Mouse (Mus musculus) layer of hippocampus, adult 2 months (tissue): ENCODE results near the gene Ano7. TPM values are rescaled to one million over a fixed set of nuclear protein-coding genes. Genes with fewer than 3 reads are reported as not detected.
A peak's percentile ranks its signal among the peaks of the same experiment; 100 is the strongest.
"Not testable (repeated sequence)": the region's sequence is repeated elsewhere in the genome, so short reads cannot be mapped to it uniquely, and the experiment has no call there.

Experiments
- DNase-seq, 2 experiments: peaks; one replicate each; pipeline ENCODE4 v3.0.0; 2022; ENCODE audit warnings: low spot score in 2 of 2
- H3K27ac ChIP-seq: fragments of 200-600 bp; 2 replicates; pipeline ENCODE4 v1.8.1; 2022
- H3K4me3 ChIP-seq: fragments of 200-600 bp; 2 replicates; pipeline ENCODE4 v1.8.1; 2022; ENCODE audit warnings: mild to moderate bottlenecking
- CTCF ChIP-seq: fragments of 200-600 bp; conservative IDR thresholded peaks from 2 replicates; pipeline ENCODE4 v1.8.1; 2022; ENCODE audit warnings: antibody characterized with exemption, mild to moderate bottlenecking, moderate library complexity
- microRNA-seq, 2 experiments: library from miRNA; unstranded; fragments of <30 nt; microRNA quantifications; one replicate each; pipeline ENCODE4 v1.2.0; 2021
- total RNA-seq, 2 experiments: library from RNA; stranded (reverse); gene quantifications; 2 replicates each; pipeline ENCODE4 v1.2.3; 2021

Gene Ano7
- total RNA-seq, 2 experiments from 2014 or later: not detected

- H3K27ac ChIP-seq: no peak overlapping the region
- H3K4me3 ChIP-seq: no peak overlapping the region
- no peak for DNase-seq
- no peak for TF ChIP-seq CTCF
Measured at GRCm38 (mm10) chr1:93388906-93389305, 15.2 kb downstream of the Ano7 start.

GRCm38 (mm10) chr1:93401191-93402052 is 27.7 kb downstream of the Ano7 start:
- no peak for DNase-seq
- no peak overlapping the region for H3K27ac ChIP-seq
- TF ChIP-seq CTCF: no peak
- H3K4me3 ChIP-seq: peak overlapping the region; percentile 9; the same call in 1 of the 2 replicates

- DNase-seq: no peak
- no peak overlapping the region for H3K4me3 ChIP-seq
- TF ChIP-seq CTCF: no peak
- no peak overlapping the region for H3K27ac ChIP-seq
Measured at GRCm38 (mm10) chr1:93403403-93403802, 29.7 kb downstream of the Ano7 start.

- Histone ChIP-seq H3K4me3 (no peak overlapping the region), H3K27ac (no peak overlapping the region)
- TF ChIP-seq CTCF: no peak
- no peak for DNase-seq
Measured at GRCm38 (mm10) chr1:93432087-93432486, 58.4 kb downstream of the Ano7 start.

- DNase-seq: no peak
- no peak for TF ChIP-seq CTCF
- no peak overlapping the region for H3K4me3 ChIP-seq
- no peak overlapping the region for H3K27ac ChIP-seq
Measured at GRCm38 (mm10) chr1:93439321-93439720, 65.6 kb downstream of the Ano7 start.

- peak; percentile 40 to 49 for DNase-seq
- no peak; the same call in 1 of the 2 replicates for TF ChIP-seq CTCF
- peak overlapping the region; percentile 92 for H3K4me3 ChIP-seq
- H3K27ac ChIP-seq: peak overlapping the region; percentile 87
Measured at GRCm38 (mm10) chr1:93444405-93445110, 70.8 kb downstream of the Ano7 start.

- no peak for TF ChIP-seq CTCF
- H3K27ac ChIP-seq: peak overlapping the region; percentile 87
- peak; percentile 21 to 56 for DNase-seq
- peak overlapping the region; percentile 92 for H3K4me3 ChIP-seq
Measured at GRCm38 (mm10) chr1:93445111-93445821, 71.5 kb downstream of the Ano7 start.

GRCm38 (mm10) chr1:93445822-93446162 is 72.1 kb downstream of the Ano7 start:
- peak; percentile 24; the same call in 1 of the 2 replicates for TF ChIP-seq CTCF
- DNase-seq: no peak
- Histone ChIP-seq H3K27ac (peak overlapping the region; percentile 87), H3K4me3 (peak overlapping the region; percentile 92)

- peak; percentile 55 for TF ChIP-seq CTCF
- not testable (repeated sequence) for DNase-seq, H3K27ac ChIP-seq, H3K4me3 ChIP-seq
Measured at GRCm38 (mm10) chr1:93450118-93450517, 76.4 kb downstream of the Ano7 start.

GRCm38 (mm10) chr1:93453721-93454255 is 80.1 kb downstream of the Ano7 start:
- TF ChIP-seq CTCF: no peak
- no peak overlapping the region for H3K27ac ChIP-seq
- H3K4me3 ChIP-seq: no peak overlapping the region
- no peak for DNase-seq

Small RNAs within 50 kb of the gene (microRNA-seq; reads per million reads assigned to microRNA genes)
- gene Mir6345 (0 reads per million in 2 experiments), gene Mir6902 (0 reads per million in 2 experiments)

Other genes with a start within 250 kb of the Ano7 start
- not detected for gene Agxt, start 238.7 kb upstream of the Ano7 start, total RNA-seq
- not detected for gene 2310007B03Rik, start 213.0 kb upstream of the Ano7 start, total RNA-seq
- under 1 TPM; 0.22 to 0.36 TPM for gene Crocc2, start 205.2 kb upstream of the Ano7 start, total RNA-seq
- 1 to 10 TPM; 4.7 to 7.7 TPM for gene Sned1, start 138.1 kb upstream of the Ano7 start, total RNA-seq
- 10 to 100 TPM; 20.2 to 23.0 TPM for gene Mterf4, start 68.0 kb upstream of the Ano7 start, total RNA-seq
- gene Ppp1r7, start 31.1 kb upstream of the Ano7 start, total RNA-seq: 10 to 100 TPM; 70.4 to 77.1 TPM
- 1 to 10 TPM; 4.1 to 7.2 TPM for gene Pask, start 30.4 kb upstream of the Ano7 start, total RNA-seq
- gene Hdlbp, start 104.9 kb downstream of the Ano7 start, total RNA-seq: 100 to 1,000 TPM; 137 to 148 TPM
- gene Farp2, start 138.1 kb downstream of the Ano7 start, total RNA-seq: 10 to 100 TPM; 12.0 to 12.6 TPM